Mouse (Mus musculus) kidney, postnatal 0 days (tissue): Measurements from ENCODE around the gene Ubxn11. TPM values are rescaled to one million over a fixed set of nuclear protein-coding genes. Genes with fewer than 3 reads are reported as not detected.
A peak's percentile ranks its signal among the peaks of the same experiment; 100 is the strongest.

ENCODE experiments used
- ATAC-seq: fragments of 200-750 bp; cut with Nextera tagmentation; replicated peaks from 2 replicates; pipeline ENCODE4 v1.8.0; 2017; ENCODE audit warnings: low read depth, moderate number of reproducible peaks, moderate TSS enrichment, moderate library complexity; ENCODE audit not compliant: low FRiP score
- DNase-seq: peaks from one replicate; pipeline ENCODE4 v3.0.0-alpha.2; 2016; ENCODE audit warnings: low spot score
- H3K27ac ChIP-seq: fragments of 300-500 bp; sonication (generic); 2 replicates; pipeline ENCODE4 v1.5.1; 2014; ENCODE audit warnings: mild to moderate bottlenecking
- H3K27me3 ChIP-seq: fragments of 300-500 bp; sonication (generic); 2 replicates; pipeline ENCODE4 v1.6.1; 2014; ENCODE audit warnings: low read length, mixed read lengths; ENCODE audit not compliant: insufficient read depth
- H3K36me3 ChIP-seq: fragments of 300-500 bp; sonication (generic); 2 replicates; pipeline ENCODE4 v1.6.1; 2014; ENCODE audit warnings: low read length, mixed read lengths; ENCODE audit not compliant: insufficient read depth
- H3K4me1 ChIP-seq: fragments of 300-500 bp; sonication (generic); replicated peaks from 2 replicates; pipeline ENCODE4 v1.6.1; 2014; ENCODE audit warnings: antibody characterized with exemption, low read length, mixed read lengths; ENCODE audit not compliant: insufficient read depth
- H3K4me2 ChIP-seq: fragments of 300-500 bp; sonication (generic); 2 replicates; pipeline ENCODE4 v1.6.1; 2014; ENCODE audit warnings: mild to moderate bottlenecking, low read length, moderate library complexity, mixed read lengths
- H3K4me3 ChIP-seq: fragments of 300-500 bp; sonication (generic); replicated peaks from 2 replicates; pipeline ENCODE4 v1.5.1; 2014; ENCODE audit warnings: low read depth, low read length
- H3K9ac ChIP-seq: fragments of 300-500 bp; sonication (generic); 2 replicates; pipeline ENCODE4 v1.6.1; 2014; ENCODE audit warnings: low read depth, low read length
- H3K9me3 ChIP-seq: fragments of 300-500 bp; sonication (generic); replicated peaks from 2 replicates; pipeline ENCODE4 v1.6.1; 2016; ENCODE audit warnings: low read length, inconsistent platforms, mixed read lengths
- CTCF ChIP-seq: IDR thresholded peaks from 2 replicates; pipeline ENCODE4 v1.5.1; 2016; ENCODE audit warnings: antibody characterized with exemption, low read depth, mild to moderate bottlenecking, moderate library complexity
- WGBS: fragments of 180-500 bp; shearing (Covaris S2); extraction: QIAGEN DNeasy Blood & Tissue Kit; methylation state at CpG from one replicate; pipeline ENCODE4 v1.1.7; 2014; 5-methylcytosine and 5-hydroxymethylcytosine counted together
- polyA plus RNA-seq: library from polyadenylated mRNA; unstranded; fragments of >200 nt; fragmentation: Nextera tagmentation; extraction: Ambion mirVana; gene quantifications from 2 replicates; pipeline ENCODE4 v1.2.1, GENCODE M21; 2015

The Ubxn11 gene
- polyA plus RNA-seq, 1 experiment from 2014 or later, result 7.8 TPM

DNA sequence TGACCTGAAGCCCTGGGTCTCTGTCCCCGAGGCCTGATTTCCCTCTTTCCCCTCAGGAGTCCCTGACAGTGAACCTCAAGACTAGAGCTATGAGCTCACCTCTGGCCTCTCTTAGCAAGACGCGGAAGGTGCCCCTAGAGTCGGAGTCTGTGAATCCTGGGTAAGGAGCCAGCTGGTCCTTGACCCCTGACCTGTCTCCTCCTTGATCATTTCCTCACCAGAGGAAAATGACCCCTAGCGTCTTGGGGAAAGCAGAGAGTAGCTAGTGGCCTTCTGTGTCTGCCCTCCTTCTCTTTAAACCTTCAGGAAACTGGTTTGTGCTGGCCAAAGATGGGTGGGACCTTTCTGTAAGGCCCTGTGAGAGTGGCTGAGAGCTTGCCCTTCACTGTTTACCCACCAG is 5.8 kb downstream of the Ubxn11 start:
- Histone ChIP-seq H3K4me1 (no peaks in the 10 kb centered on the region), H3K9me3 (no peaks in the 10 kb centered on the region), H3K4me3 (no peak overlapping the region), H3K36me3 (no peaks in the 10 kb centered on the region), H3K9ac (no peak overlapping the region), H3K27ac (no peak overlapping the region), H3K4me2 (no peak overlapping the region), H3K27me3 (no peaks in the 10 kb centered on the region)
- TF ChIP-seq CTCF, result no peak
- DNase-seq (no peak), ATAC-seq (no peak)
- WGBS, result 22% methylated on average over 5 of the region's 5 CpGs

- Histone ChIP-seq H3K4me3 (no peak overlapping the region), H3K9me3 (no peaks in the 10 kb centered on the region), H3K27ac (no peak overlapping the region), H3K9ac (no peak overlapping the region), H3K4me2 (no peak overlapping the region), H3K36me3 (no peaks in the 10 kb centered on the region), H3K4me1 (no peaks in the 10 kb centered on the region), H3K27me3 (no peaks in the 10 kb centered on the region)
- no peak for ATAC-seq
- DNase-seq, result no peak
- 53% methylated on average over 3 of the region's 3 CpGs for WGBS
- no peak for TF ChIP-seq CTCF
These were observed 8.3 kb downstream of the Ubxn11 start for GRCm38 (mm10) chr4:134110653-134111052.

DNA sequence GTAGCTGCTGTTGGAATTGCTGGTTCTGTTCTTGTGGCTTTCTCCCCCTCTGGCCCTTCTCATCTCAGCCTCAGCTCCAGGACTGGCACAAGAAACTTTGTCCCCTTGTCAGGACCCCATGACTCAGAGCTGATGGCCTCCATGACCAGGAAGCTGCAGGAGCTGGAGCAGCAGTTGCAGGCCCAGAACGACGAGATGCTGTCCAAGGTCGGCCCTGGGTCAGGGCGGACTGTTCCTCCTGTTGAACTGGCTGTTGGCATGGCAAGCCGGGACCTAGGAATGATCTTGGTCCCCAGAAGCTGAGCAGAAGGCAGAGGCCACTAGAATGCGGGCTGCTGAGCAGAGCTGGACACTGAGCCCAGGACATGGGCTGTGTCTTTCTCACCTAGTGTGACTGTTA is 10.0 kb downstream of the Ubxn11 start:
- no peak for DNase-seq
- Histone ChIP-seq H3K4me1 (no peaks in the 10 kb centered on the region), H3K27ac (no peak overlapping the region), H3K9ac (no peak overlapping the region), H3K27me3 (no peaks in the 10 kb centered on the region), H3K9me3 (no peaks in the 10 kb centered on the region), H3K36me3 (no peaks in the 10 kb centered on the region), H3K4me2 (no peak overlapping the region), H3K4me3 (no peak overlapping the region)
- ATAC-seq, result no peak
- no peak for TF ChIP-seq CTCF
- 66% methylated on average over 6 of the region's 6 CpGs for WGBS

DNA sequence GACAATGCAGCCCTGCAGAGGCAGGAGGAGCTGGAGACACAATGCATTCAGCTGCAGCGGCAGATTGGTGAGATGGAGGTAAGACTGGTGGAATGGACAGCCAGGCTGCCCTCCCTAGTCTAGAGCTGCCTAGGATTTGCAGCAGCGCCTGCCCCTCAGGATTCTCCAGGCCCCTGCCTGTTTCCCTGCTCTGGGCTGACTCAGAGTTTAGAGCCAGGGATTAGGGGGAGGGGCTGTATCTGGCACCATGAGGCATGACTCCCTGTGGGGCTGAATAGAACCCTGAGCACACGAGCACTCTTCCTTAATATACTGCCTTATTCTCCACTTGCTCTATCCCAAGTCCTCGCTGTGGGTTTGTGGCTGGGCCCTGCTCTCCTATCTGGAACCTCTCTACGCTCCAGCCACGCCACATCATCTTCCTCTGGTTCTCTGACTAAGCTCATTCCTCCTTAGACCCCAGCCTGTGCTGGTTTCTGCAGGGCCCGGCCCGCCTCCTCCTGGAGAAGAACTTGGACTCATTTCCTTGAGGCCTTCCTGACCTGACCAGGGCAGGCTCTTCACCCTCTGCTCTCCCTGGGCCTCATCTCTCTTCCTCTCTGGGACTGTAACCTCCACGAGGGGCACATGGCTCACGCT is 11.1 kb downstream of the Ubxn11 start:
- 56% methylated on average over 10 of the region's 10 CpGs for WGBS
- no peak overlapping the region for H3K4me2 ChIP-seq
- no peaks in the 10 kb centered on the region for H3K36me3 ChIP-seq
- no peaks in the 10 kb centered on the region for H3K4me1 ChIP-seq
- no peak overlapping the region for H3K27ac ChIP-seq
- no peak overlapping the region for H3K9ac ChIP-seq
- ATAC-seq, result no peak
- no peak overlapping the region for H3K4me3 ChIP-seq
- H3K9me3 ChIP-seq, result no peaks in the 10 kb centered on the region
- no peaks in the 10 kb centered on the region for H3K27me3 ChIP-seq
- DNase-seq, result no peak
- no peak for TF ChIP-seq CTCF

GRCm38 (mm10) chr4:134114038-134114437 is 11.7 kb downstream of the Ubxn11 start:
- H3K4me3 ChIP-seq, result no peak overlapping the region
- no peaks in the 10 kb centered on the region for H3K4me1 ChIP-seq
- H3K4me2 ChIP-seq, result no peak overlapping the region
- no peaks in the 10 kb centered on the region for H3K27me3 ChIP-seq
- ATAC-seq (no peak), DNase-seq (no peak)
- no peak for TF ChIP-seq CTCF
- no peaks in the 10 kb centered on the region for H3K36me3 ChIP-seq
- WGBS, result 86% methylated on average over 4 of the region's 4 CpGs
- H3K9ac ChIP-seq, result no peak overlapping the region
- no peak overlapping the region for H3K27ac ChIP-seq
- no peaks in the 10 kb centered on the region for H3K9me3 ChIP-seq

DNA sequence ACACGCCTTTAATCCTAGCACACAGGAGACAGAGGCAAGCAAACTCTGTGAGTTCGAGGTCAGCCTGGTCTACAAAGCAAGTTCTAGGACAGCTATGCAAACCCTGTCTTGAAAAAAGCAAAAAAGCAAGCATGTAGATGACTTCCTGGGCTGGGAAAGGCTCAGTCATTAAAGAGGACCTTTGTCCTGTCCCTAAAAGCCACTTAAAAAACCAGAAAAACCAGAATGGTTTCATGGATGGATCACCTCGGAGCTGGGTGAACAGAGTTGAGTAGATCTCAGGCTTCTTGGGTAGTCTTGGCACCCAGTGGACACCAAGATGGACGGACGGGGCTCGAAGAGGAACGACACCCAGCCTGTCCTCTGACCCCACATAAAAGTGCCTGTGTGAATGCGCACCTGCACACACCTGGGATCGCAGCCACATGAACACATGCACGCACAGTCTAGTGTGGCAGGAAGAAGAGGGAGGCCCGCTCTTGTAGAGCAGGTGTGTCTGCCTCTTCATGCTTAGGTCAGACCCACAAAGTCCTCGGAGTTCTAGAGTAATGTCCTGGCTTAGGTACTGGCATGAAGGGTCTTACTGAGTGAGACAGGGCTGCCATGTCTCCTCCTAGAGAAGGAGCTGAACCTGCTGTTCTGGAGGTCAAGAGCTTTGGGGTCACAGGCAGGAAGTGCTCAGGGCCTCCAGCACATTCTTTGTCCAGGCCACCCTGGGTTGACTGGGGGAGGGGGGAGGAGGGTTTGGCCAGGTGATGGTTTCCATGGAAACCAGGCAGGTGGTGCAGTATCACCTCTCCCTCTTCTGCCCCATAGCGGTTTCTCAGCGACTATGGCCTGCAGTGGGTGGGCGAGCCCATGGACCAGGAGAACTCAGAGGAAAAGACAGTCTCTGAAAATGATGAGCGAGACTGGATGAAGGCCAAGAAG is 13.1 kb downstream of the Ubxn11 start:
- WGBS, result 78% methylated on average over 16 of the region's 16 CpGs
- no peak overlapping the region for H3K9ac ChIP-seq
- no peaks in the 10 kb centered on the region for H3K9me3 ChIP-seq
- DNase-seq (no peak), ATAC-seq (peak; percentile 19; the same call in 1 of the 2 replicates)
- no peak overlapping the region for H3K4me3 ChIP-seq
- no peak for TF ChIP-seq CTCF
- H3K27ac ChIP-seq, result no peak overlapping the region
- no peaks in the 10 kb centered on the region for H3K4me1 ChIP-seq
- H3K4me2 ChIP-seq, result no peak overlapping the region
- H3K27me3 ChIP-seq, result no peaks in the 10 kb centered on the region
- H3K36me3 ChIP-seq, result no peaks in the 10 kb centered on the region
